Mouse (Mus musculus) adrenal gland, postnatal 4 days (tissue): ENCODE data around the gene Masp1. TPM values are rescaled to one million over a fixed set of nuclear protein-coding genes. Genes with fewer than 3 reads are reported as not detected.

Experiments
- DNase-seq, 2 experiments: peaks; one replicate each; pipeline ENCODE4 v3.0.0; 2021 to 2022; ENCODE audit warnings: low spot score in 2 of 2, mixed read lengths in 2 of 2
- long read RNA-seq, 2 experiments: library from polyadenylated mRNA; stranded (forward); transcript quantifications; one replicate each; pipeline ENCODE4 v2.0.0; 2021
- total RNA-seq, 2 experiments: library from RNA; stranded (reverse); gene quantifications; 2 replicates each; pipeline ENCODE4 v1.2.3; 2021

Gene Masp1
- total RNA-seq, result 10 to 100 TPM; 76.5 to 89.9 TPM
- long read RNA-seq, experiment 1, transcript Masp1-203 (11 exons, 3,786 nt), result major isoform, 28 of 56 reads
- long read RNA-seq, experiment 1, partial matches to known transcripts, result 5 of 56 reads
- long read RNA-seq, experiment 1, other reads (novel, unspliced or antisense), result 22 of 56 reads
- long read RNA-seq, experiment 2, transcript Masp1-203 (11 exons, 3,786 nt), result major isoform, 36 of 96 reads
- long read RNA-seq, experiment 2, partial matches to known transcripts, result 34 of 96 reads
- long read RNA-seq, experiment 2, other reads (novel, unspliced or antisense), result 23 of 96 reads

DNA sequence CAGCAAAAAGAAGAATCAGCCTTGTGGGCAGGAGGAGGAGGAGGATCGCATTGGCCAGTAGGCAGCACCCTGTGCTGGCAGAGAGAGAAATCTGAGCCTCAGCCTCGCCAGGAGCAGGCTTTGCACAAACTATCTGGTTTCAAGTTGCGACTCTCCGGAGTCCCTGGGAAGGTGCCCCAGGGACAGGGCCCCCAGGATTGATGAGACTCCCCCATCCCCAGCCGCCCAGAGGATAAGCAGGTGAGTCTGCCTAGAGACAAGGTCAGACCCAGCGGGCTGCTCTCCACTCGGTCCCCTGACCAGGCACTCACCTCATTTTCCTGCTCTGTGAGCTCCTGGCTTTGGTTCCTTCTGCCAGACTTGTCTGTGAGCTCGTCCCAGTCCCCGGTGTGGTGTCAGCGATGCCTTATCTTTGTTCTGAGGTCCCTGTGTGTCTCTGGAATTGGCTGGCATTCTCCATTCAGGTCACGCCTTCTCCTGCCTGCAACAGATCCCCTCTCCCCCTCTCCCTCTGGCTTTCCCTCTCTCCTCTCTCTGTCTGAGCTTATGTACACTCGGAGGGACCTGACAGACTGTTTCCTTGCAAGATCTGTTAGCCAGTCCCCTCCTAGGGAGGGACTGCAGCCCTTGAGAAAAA lies at the start of gene Masp1, which contains the start of gene Rtp4:
Gene Masp1 (minus strand): TSS at position 581 of the 637 bp plus-strand sequence.
Gene Rtp4 (plus strand): TSS at position 57 of the 637 bp plus-strand sequence.
- DNase-seq, result peak in 1 of 2 experiments; percentile 27

DNA sequence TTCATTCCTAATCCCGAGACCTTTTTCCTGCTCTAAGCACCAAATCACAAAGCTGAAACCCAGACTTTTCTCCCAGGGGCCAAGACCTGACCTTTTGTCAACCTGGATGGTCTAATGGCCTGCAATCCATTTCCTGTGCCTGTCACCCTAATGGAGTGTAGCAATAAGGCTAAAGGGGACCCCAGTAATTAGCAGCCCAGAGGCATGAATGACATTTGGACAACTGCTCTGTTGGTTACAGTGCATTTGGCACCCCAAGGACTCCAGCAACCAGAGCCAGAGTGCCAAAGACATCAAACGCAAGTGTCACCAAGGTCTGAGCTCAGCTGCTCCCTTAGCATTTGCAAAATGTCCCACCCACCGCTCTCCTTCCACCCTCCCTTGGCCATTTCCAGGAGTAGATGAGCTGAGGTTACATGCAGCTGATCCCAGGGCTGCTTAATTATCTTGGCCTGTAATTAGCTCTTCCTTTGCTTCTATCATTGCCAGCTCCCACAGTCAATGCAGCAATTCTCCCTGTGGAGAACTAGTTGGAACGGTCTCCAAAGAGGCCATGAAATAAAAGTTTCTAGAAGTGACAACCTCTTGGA lies 47.8 kb upstream of the Masp1 start:
- DNase-seq, result no peak

DNA sequence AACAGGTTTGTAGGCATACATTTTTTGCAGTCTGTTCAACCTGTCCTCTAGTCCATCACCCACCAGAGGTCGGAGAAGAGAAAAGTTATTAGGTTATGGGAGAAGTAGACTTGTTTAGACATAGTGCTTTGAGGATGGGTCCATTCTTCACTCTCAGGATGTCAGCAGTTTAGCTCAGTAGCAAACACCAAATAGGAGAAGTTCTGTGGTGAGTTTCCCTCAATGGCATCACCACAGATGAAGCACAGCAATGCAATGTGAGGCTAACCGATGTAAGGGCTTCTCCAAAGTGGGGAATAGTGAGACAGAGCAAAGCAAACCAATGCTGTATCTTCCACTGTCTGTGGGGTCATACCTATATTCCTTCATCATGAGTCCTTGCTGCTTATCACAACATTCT lies 37.1 kb upstream of the Masp1 start:
- DNase-seq, result no peak

DNA sequence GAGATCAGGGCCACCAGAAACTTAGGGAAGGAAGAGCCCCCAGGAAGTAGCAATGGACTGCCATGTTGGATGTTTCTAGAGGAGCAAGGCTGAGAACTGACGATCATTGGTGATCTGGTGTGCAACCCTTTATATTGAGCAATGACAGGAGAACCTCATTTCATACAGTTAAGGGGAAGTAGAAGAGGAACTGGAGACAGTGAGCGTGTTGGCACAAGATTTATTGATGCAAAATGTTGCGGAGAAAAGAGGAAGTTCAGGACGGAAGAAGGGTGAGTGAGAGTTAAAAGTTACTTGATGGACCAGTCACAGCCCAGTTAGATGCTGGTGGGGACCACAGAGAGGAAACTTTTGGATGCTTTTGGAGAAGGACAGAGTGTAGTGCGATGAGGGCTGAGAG lies 36.6 kb upstream of the Masp1 start:
- DNase-seq, result no peak

DNA sequence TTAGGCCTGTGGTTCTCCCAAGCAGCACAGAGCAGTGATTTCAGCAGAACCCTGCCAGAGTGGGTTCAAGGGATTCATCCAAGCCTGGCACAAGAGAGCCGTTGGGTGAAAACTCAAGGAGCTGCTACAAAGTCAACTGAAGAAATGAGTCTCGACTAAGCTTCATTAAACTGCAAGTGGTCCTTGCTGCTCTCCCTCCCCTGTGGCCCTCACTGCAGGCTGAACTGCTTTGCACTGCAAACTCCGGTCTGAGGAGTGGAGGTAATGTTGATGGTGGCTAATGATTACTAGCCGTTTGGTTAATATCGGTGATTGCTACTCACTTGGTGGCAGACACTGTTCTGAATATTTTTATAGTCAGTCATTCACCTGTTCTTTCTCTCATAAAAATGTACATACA lies 34.1 kb upstream of the Masp1 start:
- DNase-seq, result no peak

DNA sequence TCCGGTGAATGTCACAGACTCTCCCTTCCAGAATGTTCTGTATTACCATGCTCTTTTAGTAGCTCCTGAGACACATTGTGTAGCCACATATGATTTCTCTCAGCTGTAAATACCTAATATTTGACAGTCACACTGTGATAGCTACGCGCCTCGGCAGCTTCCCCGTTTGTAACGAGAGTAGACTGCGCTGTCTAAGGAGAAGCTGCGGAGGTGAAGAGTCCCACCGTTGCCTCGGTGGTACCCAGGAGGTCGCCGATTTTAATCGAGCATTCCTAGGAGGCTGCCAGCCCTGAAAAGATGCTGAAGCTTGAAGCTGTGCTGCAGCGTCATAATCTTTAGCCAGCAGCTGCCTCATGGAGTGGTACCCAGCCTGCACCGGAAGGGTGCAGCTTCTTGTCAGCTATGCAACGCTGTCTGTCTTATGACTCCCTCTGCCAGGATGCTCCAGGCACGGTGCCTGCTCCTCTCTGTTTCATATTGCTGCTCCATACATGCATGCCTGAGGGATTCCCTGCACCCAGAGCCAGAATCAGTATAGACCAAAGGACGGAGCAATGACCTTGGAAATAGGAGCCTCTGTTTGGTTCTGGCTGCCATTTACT lies 30.5 kb upstream of the Masp1 start:
- DNase-seq, result no peak

DNA sequence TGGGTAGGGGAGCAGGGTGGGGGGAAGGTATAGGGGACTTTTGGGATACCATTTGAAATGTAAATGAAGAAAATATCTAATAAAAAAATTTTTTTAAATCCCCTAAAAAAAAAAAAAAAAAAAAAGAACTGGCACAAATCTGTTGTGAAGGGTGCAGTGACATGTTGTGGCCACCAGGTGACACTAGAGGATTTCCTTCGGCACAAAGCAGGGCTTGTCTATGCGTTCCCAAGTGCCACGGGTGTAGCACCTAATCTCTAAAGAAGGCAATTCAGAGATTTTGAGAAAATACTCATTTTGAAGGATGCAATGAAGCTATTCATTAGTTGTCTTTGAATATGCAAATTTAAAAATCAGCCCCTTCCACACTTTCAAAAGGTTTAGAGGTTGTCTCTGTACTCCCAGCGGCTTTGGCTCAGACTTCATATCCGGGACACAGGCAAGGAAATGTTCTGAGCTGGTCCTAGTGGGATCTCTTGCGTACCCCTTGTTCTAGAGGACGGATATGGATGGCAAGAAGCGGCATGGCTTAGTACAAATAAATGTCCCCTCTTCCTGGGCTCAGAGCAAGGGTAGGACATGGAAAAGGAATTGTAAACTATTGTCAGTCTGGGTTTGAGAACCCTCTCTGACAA lies 29.8 kb upstream of the Masp1 start:
- no peak for DNase-seq

DNA sequence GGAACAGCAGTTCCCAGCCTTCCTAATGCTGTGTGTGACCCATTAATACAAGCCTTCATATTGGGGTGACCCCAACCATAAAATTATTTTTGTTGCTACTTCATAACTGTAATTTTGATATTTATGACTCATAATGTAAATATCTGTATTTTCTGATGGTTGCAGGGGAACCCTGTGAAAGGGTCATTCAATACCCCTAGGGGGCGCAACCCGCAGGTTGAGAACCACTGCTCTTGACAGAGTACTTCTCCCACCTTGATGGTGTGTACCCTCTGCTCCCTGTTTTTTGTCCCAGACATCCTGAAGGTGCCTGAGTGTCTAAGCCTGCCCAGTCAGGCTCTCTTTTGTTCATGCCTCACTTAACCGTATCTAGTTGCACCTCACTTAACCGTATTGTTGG lies 27.2 kb upstream of the Masp1 start:
- DNase-seq, result no peak

DNA sequence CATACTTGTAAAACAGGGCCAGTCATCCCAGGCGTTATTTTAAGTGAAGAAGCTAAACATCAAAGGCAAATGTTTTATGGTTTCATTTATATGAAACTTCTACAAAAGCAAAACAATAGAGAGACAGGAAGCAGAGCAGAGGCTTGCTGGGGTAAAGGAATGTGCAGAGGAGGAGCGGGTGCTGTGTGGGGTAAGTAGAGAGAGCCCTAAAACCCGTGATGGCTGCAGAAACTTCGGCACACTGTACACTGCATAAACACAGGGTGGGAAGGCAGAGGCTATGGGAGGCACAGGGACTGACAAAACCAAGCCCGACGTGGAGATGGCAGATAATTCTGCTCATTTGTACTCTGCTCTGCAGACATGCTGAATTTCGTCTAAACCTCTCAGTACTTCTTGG lies 23.7 kb upstream of the Masp1 start:
- no peak for DNase-seq

DNA sequence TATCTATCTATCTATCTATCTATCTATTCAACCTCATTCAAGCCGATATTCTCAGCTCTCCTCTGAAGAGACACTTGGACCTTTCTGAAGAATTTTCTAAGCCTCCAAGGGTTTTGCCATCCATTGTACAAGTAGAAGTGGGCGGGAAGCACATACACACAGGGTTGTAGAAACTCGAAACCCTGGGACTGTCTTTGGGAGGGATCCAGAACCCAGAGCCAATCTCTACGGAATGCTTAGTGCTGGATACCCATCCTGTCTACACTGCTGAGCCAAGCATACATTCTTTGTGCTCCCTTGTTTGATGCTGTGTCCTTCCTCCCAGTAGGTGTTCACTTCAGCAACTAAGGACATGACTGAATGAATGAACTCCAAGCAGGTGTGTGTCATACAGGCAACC lies 22.3 kb upstream of the Masp1 start:
- no peak for DNase-seq

DNA sequence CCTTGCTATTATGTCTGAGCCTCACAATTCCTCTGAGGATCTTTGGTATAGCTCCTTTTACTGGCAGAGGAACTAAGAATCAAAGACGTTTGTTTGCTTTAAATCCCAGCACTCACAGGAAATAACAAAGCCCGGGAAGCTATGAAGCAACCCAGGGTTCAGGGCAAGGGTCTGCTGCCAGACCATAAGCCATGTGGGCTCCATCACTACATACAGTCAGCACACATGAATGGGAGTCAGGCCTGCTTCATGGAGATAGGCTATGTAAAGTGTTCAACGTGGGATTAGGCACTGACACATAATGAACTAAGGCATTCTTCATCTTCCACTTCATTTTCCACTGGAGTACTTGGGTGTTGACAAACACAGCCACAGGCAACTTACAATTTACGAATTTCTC lies 20.4 kb upstream of the Masp1 start:
- no peak for DNase-seq

DNA sequence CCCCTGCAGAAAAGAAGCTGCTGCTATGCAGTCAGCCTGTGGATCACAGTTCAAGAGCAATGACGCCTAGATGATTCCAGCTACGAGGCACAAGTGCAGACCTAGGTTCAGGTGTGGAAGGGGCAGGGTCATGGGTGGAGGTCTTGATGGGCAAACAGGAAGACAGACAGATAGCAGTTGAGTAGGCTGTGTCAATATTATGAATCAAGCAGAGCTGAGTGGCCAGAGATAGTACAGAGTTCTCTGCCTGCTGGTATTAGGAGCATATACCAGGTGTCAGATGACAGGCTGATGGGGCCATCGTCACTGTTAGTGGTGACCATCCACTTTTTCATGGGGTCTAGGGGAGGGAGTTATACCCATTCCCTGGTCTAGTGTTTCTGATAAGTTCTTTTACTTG lies 13.1 kb upstream of the Masp1 start:
- DNase-seq, result no peak

DNA sequence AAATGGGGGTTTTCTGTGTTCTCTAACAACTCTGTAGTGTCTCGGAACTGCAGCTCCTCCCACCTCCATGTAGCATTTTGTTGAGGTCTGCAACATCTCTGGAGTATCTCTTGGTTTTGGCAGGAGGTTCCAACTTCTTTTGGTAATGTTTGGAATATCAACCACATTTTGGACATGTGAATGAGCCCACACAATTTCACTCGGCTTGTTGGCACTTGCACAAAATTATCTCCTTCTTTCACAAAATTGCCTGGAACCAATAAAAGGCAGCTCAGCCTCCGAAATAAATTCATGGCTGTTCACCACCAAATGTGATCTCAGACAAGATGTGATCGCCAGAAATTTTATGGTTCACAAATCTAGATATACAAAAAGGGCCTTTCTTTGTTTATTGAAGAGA lies 8.6 kb upstream of the Masp1 start:
- no peak for DNase-seq

DNA sequence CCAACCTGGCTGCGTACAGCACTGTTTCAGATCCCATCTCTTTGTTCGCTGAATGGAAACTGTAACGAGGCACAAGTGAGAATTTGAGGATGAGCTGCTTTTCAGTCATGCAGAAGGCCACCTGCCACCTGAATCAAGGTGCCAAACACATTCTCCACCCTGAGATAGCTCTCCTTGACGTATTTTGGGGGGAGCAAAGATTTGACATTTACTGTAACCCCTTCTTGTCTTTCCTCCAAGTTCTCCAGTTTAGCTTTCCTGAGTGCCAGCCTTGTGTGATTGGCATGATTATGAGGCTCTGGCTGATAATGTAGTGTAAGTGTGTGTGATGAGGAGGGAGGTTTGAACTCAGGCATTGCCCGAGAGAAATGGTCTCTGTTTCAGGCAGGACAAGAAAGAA lies 1.5 kb upstream of the Masp1 start:
- no peak for DNase-seq

DNA sequence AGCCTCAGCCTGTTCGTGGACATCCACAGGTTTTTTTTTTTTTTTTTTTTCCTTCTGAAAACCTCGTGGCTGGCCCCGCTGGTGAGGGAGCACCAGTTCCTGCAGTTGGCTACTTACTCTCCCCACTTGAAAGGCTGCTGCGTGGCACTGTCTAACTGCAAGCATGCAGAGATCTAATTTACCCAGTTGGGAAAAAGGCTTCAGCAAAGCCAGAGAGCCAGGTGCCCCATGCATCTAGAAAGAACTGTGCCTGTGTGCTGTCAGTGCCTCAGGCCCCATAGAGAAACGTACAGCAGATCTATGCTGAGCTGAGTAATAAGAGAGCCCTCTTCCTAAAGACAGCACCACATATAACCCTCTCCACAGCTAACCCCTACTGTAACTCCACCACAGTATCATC lies 477 bp upstream of the Masp1 start:
- DNase-seq, result no peak

DNA sequence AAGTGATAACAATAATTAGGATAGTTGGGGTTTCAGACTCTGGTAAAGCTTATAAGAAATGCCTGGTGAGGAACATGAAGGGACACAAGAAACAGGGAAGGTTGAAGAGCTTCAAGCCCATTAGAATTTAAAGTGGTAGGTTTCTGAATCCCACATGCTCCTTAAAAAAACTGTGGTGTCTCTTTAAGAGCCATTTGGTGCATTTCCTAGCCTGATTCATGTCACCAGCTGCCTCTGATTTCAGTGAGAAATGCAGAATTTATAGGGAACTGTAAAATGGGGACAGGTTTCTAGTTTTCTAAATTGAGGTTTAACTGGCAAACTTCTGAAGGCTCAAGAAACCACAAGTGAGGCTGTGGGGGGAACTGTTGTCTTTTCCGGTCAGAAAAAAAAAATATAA lies 844 bp downstream of the Masp1 start:
- no peak for DNase-seq

DNA sequence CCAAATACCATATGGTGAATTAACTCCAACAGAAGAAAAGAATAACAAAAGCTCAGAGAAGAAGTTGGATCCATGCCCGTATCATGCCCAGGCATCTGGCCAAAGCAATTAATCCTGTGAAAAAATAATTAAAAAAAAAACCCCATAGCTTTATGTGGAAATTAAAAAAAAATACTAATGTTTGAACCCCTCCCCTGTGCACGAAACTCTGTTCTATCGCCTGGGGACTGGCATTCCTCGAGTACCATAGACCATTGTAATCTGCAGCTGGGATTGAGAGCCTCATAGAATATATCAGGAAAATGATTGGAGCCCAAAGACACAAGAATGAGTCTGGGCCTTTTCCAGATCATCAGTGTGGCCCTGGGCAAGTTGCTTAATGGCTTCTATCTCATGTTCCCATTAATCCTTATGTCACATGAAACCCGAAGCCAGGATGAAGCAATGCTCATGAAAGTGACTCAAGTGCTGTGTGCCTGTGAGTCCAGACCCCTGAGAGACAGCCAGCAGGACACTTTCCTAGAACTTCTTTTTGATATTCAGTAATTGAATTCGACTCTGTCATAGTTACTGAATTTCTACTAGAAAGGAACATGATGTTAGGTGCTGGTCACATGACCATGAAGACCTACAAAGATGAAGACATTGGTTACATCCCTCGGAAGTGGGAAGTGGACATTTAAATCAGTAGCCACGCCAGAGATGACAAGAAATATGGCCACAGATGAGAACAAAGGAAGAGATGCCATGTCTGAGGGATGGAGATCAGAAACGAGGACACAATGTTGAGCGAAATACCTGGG lies 1.8 kb downstream of the Masp1 start:
- no peak for DNase-seq

DNA sequence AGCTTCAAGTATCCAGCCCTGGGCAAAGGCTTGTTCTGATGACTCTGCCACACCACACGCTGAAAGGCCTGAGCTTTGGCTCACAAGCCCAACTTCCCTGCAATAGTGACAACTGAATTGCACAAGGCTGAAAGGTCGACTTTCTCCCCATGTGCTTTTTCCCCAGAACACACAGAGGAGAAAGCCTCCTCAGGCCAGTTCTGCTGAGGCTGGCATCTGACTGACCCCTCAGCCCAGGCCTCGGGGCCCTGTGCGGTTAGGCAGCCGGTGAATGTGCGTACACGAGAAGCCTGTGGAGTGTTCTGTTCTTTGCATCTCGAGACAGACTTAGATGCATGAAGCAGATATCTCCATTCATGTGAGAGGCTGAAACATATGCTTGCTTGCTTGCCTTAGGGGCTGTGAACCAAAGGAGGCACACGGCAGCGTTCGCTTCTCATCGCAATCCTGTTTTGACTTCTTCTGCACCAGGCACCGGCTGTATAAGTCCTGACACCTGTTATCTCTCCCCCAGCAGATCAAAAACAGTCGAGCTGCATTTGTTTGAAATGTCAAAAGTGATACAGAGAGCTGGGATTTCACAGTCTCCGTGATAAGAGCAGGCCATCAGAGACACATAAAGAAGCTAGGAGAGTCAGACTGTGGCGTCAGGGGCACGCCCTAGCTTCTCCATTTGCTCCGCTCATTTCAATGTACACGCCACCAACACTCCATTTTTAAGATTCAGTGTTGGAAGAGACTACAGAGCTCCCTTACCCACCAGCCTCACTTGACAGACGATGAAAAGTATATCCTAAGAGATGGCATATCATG lies 2.7 kb downstream of the Masp1 start:
- no peak for DNase-seq

DNA sequence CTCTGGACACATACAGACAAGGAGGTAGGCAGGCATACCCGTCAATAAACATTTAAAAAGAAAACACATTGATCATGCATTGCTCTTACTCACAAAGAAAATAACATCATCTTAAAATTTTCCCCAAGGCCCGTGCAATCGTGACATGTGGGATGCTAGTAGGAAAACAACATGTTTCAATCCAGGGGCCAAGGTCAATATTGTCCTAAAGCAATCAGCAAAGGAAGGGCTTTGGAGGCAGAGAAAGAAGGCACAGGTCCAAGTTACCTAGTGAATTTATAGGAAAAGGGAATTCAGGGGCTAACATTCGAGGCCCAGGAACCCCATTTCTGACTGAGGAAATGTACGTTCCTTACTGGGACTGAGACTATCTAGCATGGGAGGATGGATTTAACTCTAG lies 3.4 kb downstream of the Masp1 start:
- no peak for DNase-seq

DNA sequence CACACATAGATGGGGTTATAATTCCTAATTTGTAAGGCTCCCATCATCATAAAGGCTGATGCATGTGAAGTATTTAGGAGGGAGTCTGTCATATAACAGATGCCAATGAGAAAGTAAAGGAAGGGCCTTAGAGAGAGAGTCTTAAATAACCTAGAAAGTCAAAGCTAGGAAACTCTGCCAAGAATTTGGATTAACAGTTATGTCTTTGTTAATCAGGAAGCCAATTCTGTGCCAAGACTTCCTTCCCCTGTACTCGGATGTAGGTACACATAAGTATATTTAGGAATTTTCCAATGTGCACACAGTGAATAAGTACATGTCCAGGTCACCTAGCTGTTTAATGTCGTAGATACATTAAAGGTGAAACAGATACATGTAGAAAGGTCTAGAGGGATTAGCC lies 4.0 kb downstream of the Masp1 start:
- no peak for DNase-seq
